Mouse (Mus musculus): ENCODE results near the gene Atf5. TPM values are rescaled to one million over a fixed set of nuclear protein-coding genes. Genes with fewer than 3 reads are reported as not detected.

Atf5 gene
- polyA plus RNA-seq, 1 experiment from 2014 or later, result 2.1 TPM

- Histone ChIP-seq H3K27ac (ENCODE audit: low read depth, low read length) (no peak overlapping the region), H3K4me3 (ENCODE audit: low read depth, low read length) (no peak overlapping the region), H3K36me3 (ENCODE audit: control insufficient read depth, insufficient read depth, low read length) (no peaks in the 10 kb centered on the region), H3K27me3 (ENCODE audit: control insufficient read depth, insufficient read depth, low read length) (no peaks in the 10 kb centered on the region), H3K4me2 (ENCODE audit: low read depth, low read length) (no peak overlapping the region), H3K9ac (replicated peaks; ENCODE audit: low read depth, low read length) (no peak overlapping the region), H3K9me3 (ENCODE audit: control insufficient read depth, low read length) (no peaks in the 10 kb centered on the region), H3K4me1 (ENCODE audit: control insufficient read depth, insufficient read depth, low read length) (no peaks in the 10 kb centered on the region)
- WGBS, result 92% methylated on average over 7 of the region's 7 CpGs
- ATAC-seq (ENCODE audit: low read depth), result no peak
Measured at GRCm38 (mm10) chr7:44810819-44811557, 5.5 kb downstream of the Atf5 start.

DNA sequence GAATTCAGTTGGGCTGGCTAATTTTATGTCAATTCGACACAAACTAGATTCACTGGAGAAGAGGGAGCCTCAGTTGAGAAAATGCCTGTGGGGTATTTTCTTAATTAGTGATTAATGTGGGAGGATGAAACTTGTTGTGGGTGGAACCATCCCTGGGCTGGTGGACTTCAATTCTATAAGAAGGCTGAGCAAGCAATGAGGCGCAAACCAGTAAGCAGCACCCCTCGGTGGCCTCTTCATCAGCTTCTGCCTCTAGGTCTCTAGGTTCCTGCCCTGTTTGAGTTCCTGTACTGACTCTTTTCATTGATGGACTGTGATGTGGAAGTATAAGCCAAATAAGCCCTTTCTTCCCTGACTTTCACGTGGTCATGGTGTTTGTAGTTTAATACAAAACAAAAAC is 6.1 kb downstream of the Atf5 start:
- Histone ChIP-seq H3K4me3 (ENCODE audit: low read depth, low read length) (no peak overlapping the region), H3K4me2 (ENCODE audit: low read depth, low read length) (no peak overlapping the region), H3K27ac (ENCODE audit: low read depth, low read length) (no peak overlapping the region), H3K9ac (replicated peaks; ENCODE audit: low read depth, low read length) (no peak overlapping the region), H3K27me3 (ENCODE audit: control insufficient read depth, insufficient read depth, low read length) (no peaks in the 10 kb centered on the region), H3K9me3 (ENCODE audit: control insufficient read depth, low read length) (no peaks in the 10 kb centered on the region), H3K4me1 (ENCODE audit: control insufficient read depth, insufficient read depth, low read length) (no peaks in the 10 kb centered on the region), H3K36me3 (ENCODE audit: control insufficient read depth, insufficient read depth, low read length) (no peaks in the 10 kb centered on the region)
- no peak for ATAC-seq (ENCODE audit: low read depth)
- 84% methylated on average over 4 of the region's 4 CpGs for WGBS

- Histone ChIP-seq H3K4me2 (ENCODE audit: low read depth, low read length) (no peak overlapping the region), H3K9ac (replicated peaks; ENCODE audit: low read depth, low read length) (no peak overlapping the region), H3K27ac (ENCODE audit: low read depth, low read length) (no peak overlapping the region), H3K36me3 (ENCODE audit: control insufficient read depth, insufficient read depth, low read length) (no peaks in the 10 kb centered on the region), H3K4me3 (ENCODE audit: low read depth, low read length) (no peak overlapping the region), H3K9me3 (ENCODE audit: control insufficient read depth, low read length) (no peaks in the 10 kb centered on the region), H3K4me1 (ENCODE audit: control insufficient read depth, insufficient read depth, low read length) (no peaks in the 10 kb centered on the region), H3K27me3 (ENCODE audit: control insufficient read depth, insufficient read depth, low read length) (no peaks in the 10 kb centered on the region)
- ATAC-seq (ENCODE audit: low read depth), result no peak
- WGBS, result 93% methylated on average over 3 of the region's 3 CpGs
Measured at GRCm38 (mm10) chr7:44809466-44809865, 7.0 kb downstream of the Atf5 start.

GRCm38 (mm10) chr7:44808927-44809326 is 7.5 kb downstream of the Atf5 start:
- Histone ChIP-seq H3K27me3 (ENCODE audit: control insufficient read depth, insufficient read depth, low read length) (no peaks in the 10 kb centered on the region), H3K27ac (ENCODE audit: low read depth, low read length) (no peak overlapping the region), H3K36me3 (ENCODE audit: control insufficient read depth, insufficient read depth, low read length) (no peaks in the 10 kb centered on the region), H3K9ac (replicated peaks; ENCODE audit: low read depth, low read length) (no peak overlapping the region), H3K4me2 (ENCODE audit: low read depth, low read length) (no peak overlapping the region), H3K4me3 (ENCODE audit: low read depth, low read length) (no peak overlapping the region), H3K9me3 (ENCODE audit: control insufficient read depth, low read length) (no peaks in the 10 kb centered on the region), H3K4me1 (ENCODE audit: control insufficient read depth, insufficient read depth, low read length) (no peaks in the 10 kb centered on the region)
- ATAC-seq (ENCODE audit: low read depth), result no peak
- 80% methylated on average over 2 of the region's 2 CpGs for WGBS

DNA sequence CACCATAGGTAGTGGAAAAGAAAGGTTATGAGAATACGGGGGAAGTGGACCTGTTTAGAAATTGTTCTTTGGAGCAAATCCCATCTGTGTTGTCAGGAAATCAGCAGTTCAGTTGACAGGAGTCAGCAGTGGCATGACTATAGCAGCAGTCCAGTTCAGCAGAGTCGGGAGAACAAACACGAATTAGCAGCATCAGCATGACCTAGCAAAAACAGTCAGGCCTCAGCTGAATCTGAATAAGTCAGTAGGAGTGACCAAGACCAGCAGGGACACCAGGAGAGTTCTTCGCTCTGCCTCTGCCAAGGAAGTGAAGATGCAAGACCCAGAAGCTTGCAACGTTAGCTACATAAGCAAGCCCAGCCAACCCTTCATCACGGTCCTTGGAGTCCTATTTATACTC is 23.7 kb downstream of the Atf5 start:
- H3K9me3 ChIP-seq (ENCODE audit: control insufficient read depth, low read length), result no peaks in the 10 kb centered on the region
- no peak overlapping the region for H3K9ac ChIP-seq (replicated peaks; ENCODE audit: low read depth, low read length)
- no peak overlapping the region for H3K27ac ChIP-seq (ENCODE audit: low read depth, low read length)
- WGBS, result 92% methylated on average over 6 of the region's 6 CpGs
- H3K4me1 ChIP-seq (ENCODE audit: control insufficient read depth, insufficient read depth, low read length), result no peaks in the 10 kb centered on the region
- no peak overlapping the region for H3K4me2 ChIP-seq (ENCODE audit: low read depth, low read length)
- no peaks in the 10 kb centered on the region for H3K36me3 ChIP-seq (ENCODE audit: control insufficient read depth, insufficient read depth, low read length)
- no peak for ATAC-seq (ENCODE audit: low read depth)
- H3K4me3 ChIP-seq (ENCODE audit: low read depth, low read length), result no peak overlapping the region
- H3K27me3 ChIP-seq (ENCODE audit: control insufficient read depth, insufficient read depth, low read length), result no peaks in the 10 kb centered on the region

DNA sequence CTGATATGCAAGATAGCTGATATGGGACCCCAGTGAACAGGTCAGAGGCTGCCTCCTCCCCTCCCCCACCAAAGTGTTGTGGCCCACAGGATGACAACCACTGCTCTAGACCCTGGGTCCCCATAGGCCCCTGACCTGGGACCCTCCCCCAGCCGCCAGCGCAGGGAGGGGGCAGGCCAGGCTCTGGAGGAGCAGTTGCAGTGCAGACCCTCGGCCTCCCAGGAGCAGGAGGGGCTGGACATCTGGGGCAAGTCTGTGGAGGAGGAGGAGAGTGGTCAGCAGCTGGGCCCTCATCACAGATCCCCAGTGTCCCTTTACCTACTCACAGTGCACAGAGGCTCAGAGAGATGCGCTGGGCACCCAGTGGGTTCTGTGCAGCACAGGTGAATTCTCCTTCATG is 26.4 kb downstream of the Atf5 start:
- H3K4me2 ChIP-seq (ENCODE audit: low read depth, low read length), result no peak overlapping the region
- WGBS, result 68% methylated on average over 4 of the region's 4 CpGs
- ATAC-seq (ENCODE audit: low read depth), result no peak

GRCm38 (mm10) chr7:44789531-44789930 is 26.9 kb downstream of the Atf5 start:
- H3K4me2 ChIP-seq (ENCODE audit: low read depth, low read length), result no peak overlapping the region
- no peaks in the 10 kb centered on the region for H3K27me3 ChIP-seq (ENCODE audit: control insufficient read depth, insufficient read depth, low read length)
- no peaks in the 10 kb centered on the region for H3K9me3 ChIP-seq (ENCODE audit: control insufficient read depth, low read length)
- H3K36me3 ChIP-seq (ENCODE audit: control insufficient read depth, insufficient read depth, low read length), result no peaks in the 10 kb centered on the region
- ATAC-seq (ENCODE audit: low read depth), result no peak
- no peaks in the 10 kb centered on the region for H3K4me1 ChIP-seq (ENCODE audit: control insufficient read depth, insufficient read depth, low read length)
- no peak overlapping the region for H3K9ac ChIP-seq (replicated peaks; ENCODE audit: low read depth, low read length)
- 85% methylated on average over 3 of the region's 3 CpGs for WGBS
- H3K4me3 ChIP-seq (ENCODE audit: low read depth, low read length), result no peak overlapping the region
- H3K27ac ChIP-seq (ENCODE audit: low read depth, low read length), result no peak overlapping the region

More for the DNA sequence above, 26.4 kb downstream of the Atf5 start:
- Histone ChIP-seq H3K9me3 (ENCODE audit: control insufficient read depth, low read length) (no peaks in the 10 kb centered on the region), H3K4me1 (ENCODE audit: control insufficient read depth, insufficient read depth, low read length) (no peaks in the 10 kb centered on the region), H3K36me3 (ENCODE audit: control insufficient read depth, insufficient read depth, low read length) (no peaks in the 10 kb centered on the region), H3K27ac (ENCODE audit: low read depth, low read length) (no peak overlapping the region), H3K27me3 (ENCODE audit: control insufficient read depth, insufficient read depth, low read length) (no peaks in the 10 kb centered on the region), H3K4me3 (ENCODE audit: low read depth, low read length) (no peak overlapping the region), H3K9ac (replicated peaks; ENCODE audit: low read depth, low read length) (no peak overlapping the region)

DNA sequence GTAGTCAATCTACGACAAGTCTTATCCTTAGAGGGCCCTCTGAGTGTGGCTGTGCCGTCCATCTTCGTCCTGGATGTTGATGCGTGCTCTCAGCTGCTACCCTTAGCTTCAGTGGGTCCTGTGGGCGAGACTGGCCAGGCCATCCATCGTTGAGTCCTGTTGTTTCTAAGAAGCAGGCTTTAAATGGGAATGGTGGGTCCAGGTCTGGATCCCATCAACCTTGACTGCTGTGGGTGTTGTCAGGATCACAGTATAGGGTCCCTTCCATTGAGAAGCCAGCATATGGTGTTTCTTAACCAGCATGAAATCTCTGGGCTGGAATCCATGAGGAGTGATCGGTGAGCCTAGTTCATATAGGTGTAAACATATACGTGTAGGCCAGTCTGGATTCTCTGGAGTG is 36.4 kb downstream of the Atf5 start:
- H3K4me2 ChIP-seq (ENCODE audit: low read depth, low read length), result no peak overlapping the region
- no peak for ATAC-seq (ENCODE audit: low read depth)
- H3K36me3 ChIP-seq (ENCODE audit: control insufficient read depth, insufficient read depth, low read length), result 0 out of 2 replicates have a peak, but pooled peaks cover 4% of the 10 kb centered on the region
- H3K9ac ChIP-seq (replicated peaks; ENCODE audit: low read depth, low read length), result no peak overlapping the region
- 89% methylated on average over 8 of the region's 8 CpGs for WGBS
- no peaks in the 10 kb centered on the region for H3K27me3 ChIP-seq (ENCODE audit: control insufficient read depth, insufficient read depth, low read length)
- H3K4me3 ChIP-seq (ENCODE audit: low read depth, low read length), result no peak overlapping the region
- H3K27ac ChIP-seq (ENCODE audit: low read depth, low read length), result no peak overlapping the region
- H3K9me3 ChIP-seq (ENCODE audit: control insufficient read depth, low read length), result no peaks in the 10 kb centered on the region
- no peaks in the 10 kb centered on the region for H3K4me1 ChIP-seq (ENCODE audit: control insufficient read depth, insufficient read depth, low read length)

DNA sequence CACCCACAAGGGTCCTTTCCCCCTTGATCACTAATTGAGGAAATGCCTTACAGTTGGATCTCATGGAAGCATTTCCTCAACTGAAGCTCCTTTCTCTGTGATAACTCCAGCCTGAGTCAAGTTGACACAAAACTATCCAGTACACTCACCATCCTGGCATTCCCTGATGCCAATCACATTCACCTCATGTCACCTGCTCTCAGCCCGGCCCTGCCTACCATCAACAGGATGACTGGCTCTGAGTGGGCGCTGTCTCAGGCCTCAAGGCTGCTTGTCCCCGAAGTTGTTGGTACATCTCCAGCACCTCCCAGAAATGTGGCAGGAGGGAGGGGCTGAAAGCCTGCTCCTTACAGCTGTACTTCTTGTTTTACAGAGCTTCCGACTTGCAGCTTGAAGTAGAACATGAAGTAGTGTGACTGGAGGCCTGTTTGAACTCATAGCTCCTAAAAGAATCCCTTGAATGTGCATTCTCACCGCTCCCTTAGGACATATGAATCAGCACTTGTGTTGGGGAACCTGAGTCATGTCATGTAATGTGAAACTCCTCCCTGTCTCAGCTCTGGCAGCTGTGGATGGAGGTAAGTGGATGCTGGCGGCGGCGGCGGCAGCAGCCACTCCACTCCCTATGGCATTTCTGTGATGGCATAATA is 39.5 kb downstream of the Atf5 start:
- H3K9ac ChIP-seq (replicated peaks; ENCODE audit: low read depth, low read length), result no peak overlapping the region
- H3K4me1 ChIP-seq (ENCODE audit: control insufficient read depth, insufficient read depth, low read length), result no peaks in the 10 kb centered on the region
- H3K4me3 ChIP-seq (ENCODE audit: low read depth, low read length), result no peak overlapping the region
- WGBS, result 94% methylated on average over 9 of the region's 9 CpGs
- H3K36me3 ChIP-seq (ENCODE audit: control insufficient read depth, insufficient read depth, low read length), result peaks cover 12% of the 10 kb centered on the region; the same call in 1 of the 2 replicates
- no peaks in the 10 kb centered on the region for H3K9me3 ChIP-seq (ENCODE audit: control insufficient read depth, low read length)
- H3K4me2 ChIP-seq (ENCODE audit: low read depth, low read length), result no peak overlapping the region
- ATAC-seq (ENCODE audit: low read depth), result no peak
- H3K27me3 ChIP-seq (ENCODE audit: control insufficient read depth, insufficient read depth, low read length), result no peaks in the 10 kb centered on the region
- no peak overlapping the region for H3K27ac ChIP-seq (ENCODE audit: low read depth, low read length)
